Comparison of ENCODE assay signal across 26 mouse cellular contexts in the genomic region with DNA sequence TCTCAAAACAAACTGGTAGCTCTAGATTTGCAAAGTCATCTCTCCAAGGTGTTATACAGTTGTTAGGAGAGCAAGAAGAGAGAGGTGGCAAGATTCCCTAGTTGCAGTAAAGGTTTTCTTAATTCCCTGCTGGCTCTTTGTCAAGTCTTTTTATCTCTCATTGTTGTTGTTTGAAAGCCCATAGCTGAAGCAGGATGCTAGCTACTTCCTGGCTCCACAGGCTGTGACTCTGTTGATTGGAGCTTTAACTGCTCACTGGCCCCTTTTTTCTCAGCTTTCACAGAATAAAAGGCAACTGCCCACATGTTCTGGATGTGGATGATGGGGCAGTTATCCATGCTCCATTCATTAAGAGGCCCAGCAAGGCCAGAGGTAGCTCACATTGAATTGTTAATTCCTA.
DNase-seq lines count a peak whose midpoint lies in the region; ATAC-seq and TF ChIP-seq lines count a peak whose summit lies in the region.
"Had no signal": no experiment of that assay in that cellular context is flagged by ENCODE, and none has a peak within 500 bp of the region (broad histone marks: within the 10 kb centered on the region; RNA-seq: fewer than 3 reads in every experiment).

No protein-coding gene starts in this region.

- no peaks in the 10 kb centered on the region for H3K9me3 ChIP-seq in forebrain, embryonic 13.5 days (replicated peaks)
- H3K9me3 ChIP-seq in forebrain, embryonic 15.5 days, result no peaks in the 10 kb centered on the region
- no peaks in the 10 kb centered on the region for H3K9me3 ChIP-seq in hindbrain, embryonic 10.5 days
- H3K9me3 ChIP-seq in hindbrain, embryonic 12.5 days (replicated peaks), result no peaks in the 10 kb centered on the region
- H3K9me3 ChIP-seq in midbrain, postnatal 0 days (ENCODE audit: low read length), result no peaks in the 10 kb centered on the region
- H3K9me3 ChIP-seq: embryonic facial prominence, embryonic 13.5 days; hindbrain, embryonic 15.5 days; intestine, embryonic 15.5 days; limb, embryonic 10.5 days; neural tube, embryonic 15.5 days had no signal

- no peaks in the 10 kb centered on the region for H3K27me3 ChIP-seq in forebrain, embryonic 13.5 days
- H3K27me3 ChIP-seq in forebrain, embryonic 15.5 days, result no peaks in the 10 kb centered on the region
- no peaks in the 10 kb centered on the region for H3K27me3 ChIP-seq in hindbrain, embryonic 10.5 days (ENCODE audit: insufficient read depth, poor library complexity, severe bottlenecking)
- H3K27me3 ChIP-seq in hindbrain, embryonic 12.5 days, result no peaks in the 10 kb centered on the region
- H3K27me3 ChIP-seq in midbrain, postnatal 0 days (ENCODE audit: insufficient read depth, low read length), result no peaks in the 10 kb centered on the region
- H3K27me3 ChIP-seq: embryonic facial prominence, embryonic 13.5 days; hindbrain, embryonic 15.5 days; intestine, embryonic 15.5 days; neural tube, embryonic 15.5 days had no signal

- H3K4me3 ChIP-seq in forebrain, embryonic 13.5 days, result no peak overlapping the region
- H3K4me3 ChIP-seq in forebrain, embryonic 15.5 days, result no peak overlapping the region
- H3K4me3 ChIP-seq in hindbrain, embryonic 10.5 days, result no peak overlapping the region
- H3K4me3 ChIP-seq in hindbrain, embryonic 12.5 days, result no peak overlapping the region
- H3K4me3 ChIP-seq in midbrain, postnatal 0 days (ENCODE audit: low read depth, low read length), result no peak overlapping the region
- H3K4me3 ChIP-seq: embryonic facial prominence, embryonic 13.5 days; erythroblast, embryonic 14.5 days; hindbrain, embryonic 15.5 days; intestine, embryonic 15.5 days; layer of hippocampus, adult 2 months; limb, embryonic 10.5 days; neural tube, embryonic 15.5 days had no signal

- peak; percentile 29 for DNase-seq in hindbrain, embryonic 10.5 days (ENCODE audit: low spot score)
- DNase-seq in retina, postnatal 1 day, result peak; percentile 3
- DNase-seq in retina, embryonic 14.5 days (ENCODE audit: low spot score), result no peak
- peak; percentile 19 for DNase-seq in midbrain, postnatal 0 days (ENCODE audit: low spot score)
- DNase-seq: adrenal gland, postnatal 14 days; cerebellum, adult 9-11 months; gastrocnemius, postnatal 25 days; kidney, adult 8-10 months; kidney, postnatal 14 days; liver, postnatal 0 days; thymus, adult 18-20 months; thymus, postnatal 36 days had no signal

- no peak overlapping the region for H3K4me2 ChIP-seq in forebrain, embryonic 13.5 days
- H3K4me2 ChIP-seq in forebrain, embryonic 15.5 days (replicated peaks), result no peak overlapping the region
- H3K4me2 ChIP-seq in hindbrain, embryonic 12.5 days (replicated peaks), result no peak overlapping the region
- H3K4me2 ChIP-seq in midbrain, postnatal 0 days (ENCODE audit: low read depth, low read length, poor library complexity, severe bottlenecking), result no peak overlapping the region
- H3K4me2 ChIP-seq: embryonic facial prominence, embryonic 13.5 days; hindbrain, embryonic 15.5 days; intestine, embryonic 15.5 days; neural tube, embryonic 15.5 days had no signal

- no peak for ATAC-seq in forebrain, embryonic 13.5 days
- ATAC-seq in forebrain, embryonic 15.5 days (replicated peaks), result no peak
- ATAC-seq in hindbrain, embryonic 12.5 days (ENCODE audit: low FRiP score), result no peak
- ATAC-seq in midbrain, postnatal 0 days (ENCODE audit: low FRiP score), result no peak
- no peak for ATAC-seq in CD4-positive, CD25-positive, alpha-beta regulatory T cell, adult 4 months
- ATAC-seq: intestine, embryonic 15.5 days; liver, postnatal 0 days; lung, postnatal 0 days had no signal

- no peaks in the 10 kb centered on the region for H3K36me3 ChIP-seq in forebrain, embryonic 13.5 days (ENCODE audit: poor library complexity, severe bottlenecking)
- H3K36me3 ChIP-seq in forebrain, embryonic 15.5 days, result no peaks in the 10 kb centered on the region
- no peaks in the 10 kb centered on the region for H3K36me3 ChIP-seq in hindbrain, embryonic 10.5 days
- no peaks in the 10 kb centered on the region for H3K36me3 ChIP-seq in hindbrain, embryonic 12.5 days
- H3K36me3 ChIP-seq in midbrain, postnatal 0 days (ENCODE audit: insufficient read depth, low read length), result no peaks in the 10 kb centered on the region
- H3K36me3 ChIP-seq: embryonic facial prominence, embryonic 13.5 days; G1E; hindbrain, embryonic 15.5 days; intestine, embryonic 15.5 days; limb, embryonic 10.5 days; neural tube, embryonic 15.5 days had no signal

- H3K27ac ChIP-seq in forebrain, embryonic 13.5 days, result peak overlapping the region; percentile 10; the same call in 1 of the 2 replicates
- H3K27ac ChIP-seq in forebrain, embryonic 15.5 days (replicated peaks), result no peak overlapping the region
- H3K27ac ChIP-seq in hindbrain, embryonic 10.5 days, result peak overlapping the region; percentile 64
- H3K27ac ChIP-seq in hindbrain, embryonic 12.5 days, result no peak overlapping the region
- H3K27ac ChIP-seq in midbrain, postnatal 0 days (ENCODE audit: low read depth, low read length), result no peak overlapping the region
- H3K27ac ChIP-seq: embryonic facial prominence, embryonic 13.5 days; hindbrain, embryonic 15.5 days; intestine, embryonic 15.5 days; layer of hippocampus, adult 2 months; limb, embryonic 10.5 days; macrophage had no signal

- no peak overlapping the region for H3K9ac ChIP-seq in forebrain, embryonic 13.5 days
- no peak overlapping the region for H3K9ac ChIP-seq in forebrain, embryonic 15.5 days (replicated peaks)
- H3K9ac ChIP-seq in hindbrain, embryonic 12.5 days, result no peak overlapping the region
- H3K9ac ChIP-seq in midbrain, postnatal 0 days (replicated peaks; ENCODE audit: low read length, poor library complexity, severe bottlenecking), result no peak overlapping the region
- H3K9ac ChIP-seq: embryonic facial prominence, embryonic 13.5 days; hindbrain, embryonic 15.5 days; intestine, embryonic 15.5 days; liver, postnatal 0 days; neural tube, embryonic 15.5 days had no signal

- no peak for TF ChIP-seq CTCF in midbrain, postnatal 0 days (IDR thresholded peaks at IDR 0.05)

- peaks cover 9% of the 10 kb centered on the region for H3K4me1 ChIP-seq in forebrain, embryonic 13.5 days
- H3K4me1 ChIP-seq in forebrain, embryonic 15.5 days, result 0 out of 2 replicates have a peak, but pooled peaks cover 6% of the 10 kb centered on the region
- peaks cover 25% of the 10 kb centered on the region for H3K4me1 ChIP-seq in hindbrain, embryonic 10.5 days (replicated peaks)
- H3K4me1 ChIP-seq in hindbrain, embryonic 12.5 days, result peaks cover 10% of the 10 kb centered on the region
- no peaks in the 10 kb centered on the region for H3K4me1 ChIP-seq in midbrain, postnatal 0 days (ENCODE audit: insufficient read depth, low read length)
- H3K4me1 ChIP-seq: embryonic facial prominence, embryonic 13.5 days; limb, embryonic 10.5 days had no signal

Comparison
In these comparisons a context has a peak if more than half of its experiments do, and no peak if none do; other contexts are left out.
1. H3K27ac ChIP-seq: peak in forebrain, embryonic 13.5 days (single experiment) and hindbrain, embryonic 10.5 days (single experiment); none in forebrain, embryonic 15.5 days (single experiment), hindbrain, embryonic 12.5 days (single experiment) and midbrain, postnatal 0 days (single experiment).